Mouse (Mus musculus) gastrocnemius, postnatal 36 days (tissue): ENCODE measurements around the gene Vsig2. TPM values are rescaled to one million over a fixed set of nuclear protein-coding genes. Genes with fewer than 3 reads are reported as not detected.
A peak's percentile ranks its signal among the peaks of the same experiment; 100 is the strongest.

Experiments
- DNase-seq, 2 experiments: peaks; one replicate each; pipeline ENCODE4 v3.0.0; 2022
- intact Hi-C: fragments of 180-260 bp; cut with DNase I; formaldehyde crosslinking; loops from one replicate; pipeline ENCODE4 v1.15.1; 2025
- total RNA-seq, 2 experiments: library from RNA; stranded (reverse); gene quantifications; 2 replicates each; pipeline ENCODE4 v1.2.3; 2021

Gene Vsig2
- total RNA-seq, 2 experiments from 2014 or later: 1.8 to 3.6 TPM

GRCm38 (mm10) chr9:37530888-37531705 lies 8.0 kb upstream of the Vsig2 start:
- DNase-seq: peak in 1 of 2 experiments; percentile 41
- intact Hi-C loops: no loop called here

GRCm38 (mm10) chr9:37536851-37537250 lies 2.2 kb upstream of the Vsig2 start:
- intact Hi-C loops: no loop called here
- no peak for DNase-seq

- intact Hi-C loops: no loop called here
These were observed 1.3 kb upstream of the Vsig2 start for GRCm38 (mm10) chr9:37537658-37538250.

GRCm38 (mm10) chr9:37540226-37540625 lies 1.2 kb downstream of the Vsig2 start:
- intact Hi-C loops: loop anchor here (10.0 kb wide), 1 partner anchor 105 kb away; the partner anchor contains the start of gene Robo3
- no peak for DNase-seq

More at GRCm38 (mm10) chr9:37537658-37538250, 1.3 kb upstream of the Vsig2 start:
- DNase-seq: no peak

GRCm38 (mm10) chr9:37540701-37541575 lies 1.9 kb downstream of the Vsig2 start:
- intact Hi-C loops: loop anchor here (10.0 kb wide), 1 partner anchor 106 kb away; the partner anchor contains the start of gene Robo3
- DNase-seq: no peak

GRCm38 (mm10) chr9:37541851-37542642 lies 3.0 kb downstream of the Vsig2 start:
- intact Hi-C loops: loop anchor here (10.0 kb wide), 1 partner anchor 107 kb away; the partner anchor contains the start of gene Robo3
- no peak for DNase-seq

- DNase-seq: no peak
- intact Hi-C loops: loop anchor here (2.0 to 10.0 kb wide), 3 partner anchors 73 to 109 kb away; partner anchors contain the start of gene Robo3
These were observed 4.9 kb downstream of the Vsig2 start for GRCm38 (mm10) chr9:37543869-37544440.

GRCm38 (mm10) chr9:37544447-37545165 lies 5.6 kb downstream of the Vsig2 start:
- intact Hi-C loops: loop anchor here (2.0 to 10.0 kb wide), 3 partner anchors 72 to 110 kb away; partner anchors contain the start of gene Robo3
- peak in 1 of 2 experiments; percentile 53 for DNase-seq

- intact Hi-C loops: loop anchor here (2.0 to 10.0 kb wide), 3 partner anchors 72 to 110 kb away; partner anchors contain the start of gene Robo3
- no peak for DNase-seq
These were observed 6.1 kb downstream of the Vsig2 start for GRCm38 (mm10) chr9:37545166-37545610.

GRCm38 (mm10) chr9:37545847-37546452 lies 6.9 kb downstream of the Vsig2 start:
- intact Hi-C loops: loop anchor here (2.0 to 10.0 kb wide), 3 partner anchors 71 to 111 kb away; partner anchors contain the start of gene Robo3
- DNase-seq: no peak

GRCm38 (mm10) chr9:37546889-37547288 lies 7.8 kb downstream of the Vsig2 start:
- intact Hi-C loops: loop anchor here (10.0 kb wide), 1 partner anchor 112 kb away; the partner anchor contains the start of gene Robo3
- no peak for DNase-seq

- intact Hi-C loops: no loop called here
- DNase-seq: no peak
These were observed 11.4 kb downstream of the Vsig2 start for GRCm38 (mm10) chr9:37550435-37550834.

- intact Hi-C loops: no loop called here
- no peak for DNase-seq
These were observed 12.9 kb downstream of the Vsig2 start for GRCm38 (mm10) chr9:37551751-37552531.

- peak; percentile 57 to 70 for DNase-seq
- intact Hi-C loops: no loop called here
These were observed 13.7 kb downstream of the Vsig2 start, which contains the start of gene Nrgn for GRCm38 (mm10) chr9:37552536-37553293. Gene Nrgn (minus strand): TSS chr9:37552904.

GRCm38 (mm10) chr9:37554279-37554678 lies 15.2 kb downstream of the Vsig2 start:
- intact Hi-C loops: no loop called here
- DNase-seq: no peak
